Mouse (Mus musculus): ENCODE data around the gene Limd2.

The Limd2 gene

GRCm38 (mm10) chr11:106124784-106125183 lies 35.9 kb downstream of the Limd2 start:
- no peak for DNase-seq

GRCm38 (mm10) chr11:106122736-106123135 lies 37.9 kb downstream of the Limd2 start:
- no peak for DNase-seq

DNA sequence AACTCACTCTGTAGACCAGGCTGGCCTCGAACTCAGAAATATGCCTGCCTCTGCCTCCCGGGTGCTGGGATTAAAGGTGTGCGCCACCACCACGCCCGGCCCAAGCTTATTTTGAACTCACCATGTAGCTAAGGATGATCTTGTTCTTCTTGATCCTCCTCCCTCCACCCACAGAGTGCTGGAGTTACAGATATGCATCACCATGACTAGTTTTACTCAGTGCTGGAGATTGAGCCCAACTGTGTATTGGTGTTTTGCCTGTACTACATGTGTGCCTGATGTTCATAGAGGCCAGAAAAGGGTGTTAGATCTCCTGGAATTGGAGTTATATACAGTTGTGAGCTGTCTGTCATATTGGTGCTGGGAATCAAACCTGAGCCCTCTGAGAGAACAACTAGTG lies 38.4 kb downstream of the Limd2 start:
- DNase-seq = no peak

DNA sequence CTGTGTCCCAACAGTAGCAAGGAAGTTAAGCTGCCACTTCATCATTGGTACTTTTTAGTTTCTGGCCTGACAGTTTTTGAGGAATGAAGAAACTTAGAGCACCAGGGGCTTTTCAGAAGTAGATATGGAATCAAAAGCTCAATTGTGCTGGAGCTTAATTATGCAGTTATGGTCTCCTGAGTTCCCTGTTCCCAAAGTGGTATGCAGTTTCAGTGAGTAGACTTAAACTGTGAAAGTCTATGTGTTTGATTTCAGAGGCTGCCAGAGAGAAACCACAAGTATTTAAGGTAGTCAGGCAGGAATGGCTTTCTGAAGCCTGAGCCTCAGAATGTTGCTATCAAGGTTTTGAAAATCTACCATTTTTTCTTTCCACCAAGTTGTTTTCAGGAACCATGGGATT lies 49.0 kb downstream of the Limd2 start:
- DNase-seq = no peak

Measured in right cerebral cortex, postnatal 14 days (tissue).